20 mouse cellular contexts compared by ENCODE assay signal in genomic region chr19:60032667-60033066, GRCm38 (mm10).
"Had no signal": no experiment of that assay in that cellular context is flagged by ENCODE, and none has a peak within 500 bp of the region (broad histone marks: within the 10 kb centered on the region; RNA-seq: fewer than 3 reads in every experiment).

No protein-coding gene starts in this region.

- H3K4me3 ChIP-seq: heart, embryonic 10.5 days; heart, embryonic 12.5 days; hindbrain, embryonic 13.5 days; hindbrain, embryonic 15.5 days; layer of hippocampus, adult 2 months; left cerebral cortex, adult 2 months; limb, embryonic 10.5 days; limb, embryonic 12.5 days had no signal

- H3K27me3 ChIP-seq: heart, embryonic 12.5 days; hindbrain, embryonic 13.5 days; hindbrain, embryonic 15.5 days had no signal

- H3K27ac ChIP-seq: heart, embryonic 10.5 days; hindbrain, embryonic 13.5 days; hindbrain, embryonic 15.5 days; hindbrain, postnatal 0 days; layer of hippocampus, adult 2 months; left cerebral cortex, adult 2 months; limb, embryonic 10.5 days; limb, embryonic 12.5 days had no signal

- H3K36me3 ChIP-seq: heart, embryonic 10.5 days; heart, embryonic 12.5 days; hindbrain, embryonic 13.5 days; hindbrain, embryonic 15.5 days; limb, embryonic 10.5 days; limb, embryonic 12.5 days had no signal

- DNase-seq: forebrain, postnatal 0 days; gastrocnemius, postnatal 14 days; gastrocnemius, postnatal 36 days; heart, adult 11 months; heart, postnatal 36 days; kidney, adult 18-20 months; kidney, adult 8-10 months; kidney, postnatal 10 days; kidney, postnatal 25 days; kidney, postnatal 4 days had no signal

- H3K9me3 ChIP-seq: heart, embryonic 10.5 days; heart, embryonic 12.5 days; hindbrain, embryonic 13.5 days; hindbrain, embryonic 15.5 days; limb, embryonic 10.5 days; limb, embryonic 12.5 days had no signal

- H3K4me2 ChIP-seq: heart, embryonic 12.5 days; hindbrain, embryonic 13.5 days; hindbrain, embryonic 15.5 days; limb, embryonic 12.5 days had no signal

- H3K9ac ChIP-seq: forebrain, postnatal 0 days; heart, embryonic 12.5 days; hindbrain, embryonic 13.5 days; hindbrain, embryonic 15.5 days; limb, embryonic 12.5 days had no signal

- ATAC-seq: forebrain, postnatal 0 days; hindbrain, postnatal 0 days; intestine, embryonic 16.5 days had no signal

- H3K4me1 ChIP-seq: limb, embryonic 12.5 days had no signal
